Mouse (Mus musculus) intestine, embryonic 14.5 days (tissue): ENCODE data around the gene Bpifa3. TPM values are rescaled to one million over a fixed set of nuclear protein-coding genes. Genes with fewer than 3 reads are reported as not detected.

Experiments
- polyA plus RNA-seq: library from polyadenylated mRNA; unstranded; fragments of >200 nt; fragmentation: Nextera tagmentation; extraction: Ambion mirVana; gene quantifications from 2 replicates; pipeline ENCODE4 v1.2.1, GENCODE M21; 2014

Gene Bpifa3
- polyA plus RNA-seq, 1 experiment from 2014 or later: not detected

Other genes with a start within 250 kb of the Bpifa3 start
- gene Bpifb6, start 229.9 kb upstream of the Bpifa3 start, polyA plus RNA-seq: not detected in 2 replicates
- not detected in 2 replicates for gene Bpifb3, start 212.1 kb upstream of the Bpifa3 start, polyA plus RNA-seq
- gene Bpifb4, start 192.1 kb upstream of the Bpifa3 start, polyA plus RNA-seq: not detected in 2 replicates
- not detected in 2 replicates for gene Bpifa6, start 155.4 kb upstream of the Bpifa3 start, polyA plus RNA-seq
- gene Bpifa2, start 122.1 kb upstream of the Bpifa3 start, polyA plus RNA-seq: not detected in 2 replicates
- not detected in 2 replicates for gene Bpifa1, start 12.5 kb downstream of the Bpifa3 start, polyA plus RNA-seq
- gene Bpifa5, start 32.3 kb downstream of the Bpifa3 start, polyA plus RNA-seq: not detected in 2 replicates
- not detected in 2 replicates for gene Bpifb1, start 60.5 kb downstream of the Bpifa3 start, polyA plus RNA-seq
- 0.35 TPM in 1 of 2 replicates, not detected in the other for gene Bpifb5, start 93.4 kb downstream of the Bpifa3 start, polyA plus RNA-seq
- not detected in 2 replicates for gene Bpifb9a, start 127.5 kb downstream of the Bpifa3 start, polyA plus RNA-seq
- gene Bpifb9b, start 176.9 kb downstream of the Bpifa3 start, polyA plus RNA-seq: not detected in 2 replicates
- 9.5 and 18.0 TPM in 2 replicates for gene Cdk5rap1, start 242.7 kb downstream of the Bpifa3 start, polyA plus RNA-seq